Mouse (Mus musculus): ENCODE measurements at regions not wholly inside any gene's neighbourhood (a gene's known extent, or its start where the extent isn't known, plus 50 kb on each side); places are given as distances from the start of the nearest gene placed in this dataset.

DNA sequence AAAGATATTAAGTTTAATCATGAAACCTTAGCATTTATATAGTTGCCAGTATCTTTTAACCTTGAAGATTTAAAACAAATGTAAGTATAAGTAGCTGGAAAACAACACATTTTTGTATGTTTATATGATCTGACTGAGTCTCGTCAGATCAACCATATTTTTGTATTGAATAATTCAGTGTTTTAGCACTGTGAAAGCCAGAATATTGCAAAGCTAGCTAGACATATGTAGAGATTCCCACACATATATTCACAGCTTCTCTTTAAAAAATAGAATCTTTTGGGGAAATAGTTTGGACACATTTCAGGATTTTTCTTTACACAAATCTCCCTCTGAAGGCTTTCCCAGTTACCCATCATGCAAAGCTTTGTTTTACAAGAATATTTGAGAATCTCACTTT lies 113.0 kb upstream of the Olfr1323 start:
- no peak overlapping the region for H3K4me3 ChIP-seq
- no peak for TF ChIP-seq CTCF (IDR thresholded peaks at IDR 0.05)
- H3K27ac ChIP-seq = no peak overlapping the region
- intact Hi-C loops (cut with DNase I) = loop anchor here (10.0 kb wide), 1 partner anchor 363 kb away; no protein-coding TSS in a partner anchor
- no peak for DNase-seq (ENCODE audit: extremely low spot score in 1 of 2, low spot score in 2 of 2)

Measured in left cerebral cortex, adult 2 months (tissue).